Mouse (Mus musculus): ENCODE measurements at regions not wholly inside any gene's neighbourhood (a gene's known extent, or its start where the extent isn't known, plus 50 kb on each side); places are given as distances from the start of the nearest gene placed in this dataset.

DNA sequence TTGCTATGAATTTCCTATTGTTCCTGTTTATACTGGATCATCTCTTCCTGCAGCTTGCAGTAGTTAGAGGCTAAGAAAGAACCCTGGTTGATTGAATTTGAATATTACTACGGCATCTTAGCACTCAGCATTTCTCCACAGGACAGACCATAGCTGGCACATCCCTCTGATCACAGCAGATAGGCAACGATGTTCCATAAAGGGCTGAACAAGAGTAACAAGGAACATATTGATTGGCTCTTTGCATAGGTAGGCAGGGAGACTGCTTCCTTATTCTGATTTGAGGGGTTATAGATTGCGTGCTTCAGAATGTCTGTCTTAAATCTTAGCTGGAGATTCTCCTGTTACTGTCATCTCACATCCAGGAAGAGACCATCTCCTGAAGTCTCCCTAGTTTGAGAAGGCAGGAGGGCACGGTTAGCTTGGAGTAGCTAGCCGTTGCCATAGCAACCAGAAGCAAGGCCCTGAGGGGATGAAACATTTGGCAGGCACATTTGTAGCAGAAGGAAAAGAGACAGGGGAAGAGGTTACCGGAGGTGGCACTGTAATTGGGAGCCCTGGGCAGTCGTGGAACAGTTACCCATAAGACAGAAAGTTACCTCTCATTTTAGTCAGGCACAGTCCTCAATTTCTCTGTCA lies 133.2 kb upstream of the Phyhipl start:
- Histone ChIP-seq H3K36me3 (ENCODE audit: control insufficient read depth, insufficient read depth, low read length) (no peaks in the 10 kb centered on the region), H3K4me1 (ENCODE audit: control insufficient read depth, insufficient read depth, low read length) (no peaks in the 10 kb centered on the region), H3K27me3 (replicated peaks; ENCODE audit: control insufficient read depth, insufficient read depth, low read length) (no peaks in the 10 kb centered on the region), H3K4me3 (ENCODE audit: insufficient read depth, low read depth, low read length) (no peak overlapping the region), H3K27ac (ENCODE audit: insufficient read depth, low read depth, low read length) (no peak overlapping the region)
- TF ChIP-seq CTCF (conservative IDR thresholded peaks at IDR 0.05; ENCODE audit: insufficient read depth, insufficient read length, low read depth, low read length) (no peak), POLR2A (IDR thresholded peaks at IDR 0.05; ENCODE audit: low read depth, low read length) (no peak)
- DNase-seq, result peak; percentile 35
- WGBS, result 59% methylated on average over 7 of the region's 7 CpGs

DNA sequence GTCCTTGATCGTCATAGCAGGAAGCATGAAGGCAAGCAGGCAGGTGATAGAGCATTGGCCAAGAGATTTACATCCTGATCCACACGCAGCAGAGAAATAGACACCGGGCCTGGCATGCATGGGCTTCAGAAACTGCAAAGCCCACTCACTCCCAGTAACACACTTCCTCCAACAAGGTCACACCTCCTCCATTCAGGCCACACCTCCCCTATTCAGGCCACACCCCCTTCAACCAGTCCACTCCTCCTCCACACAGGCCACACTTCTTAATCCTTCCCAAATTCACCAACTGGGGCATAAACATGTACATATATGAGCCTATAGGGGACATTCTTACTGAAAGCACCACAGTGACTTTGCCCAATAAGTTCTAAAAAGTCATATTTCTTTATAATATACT lies 125.3 kb upstream of the Phyhipl start:
- DNase-seq, result no peak
- no peak overlapping the region for H3K4me3 ChIP-seq (ENCODE audit: insufficient read depth, low read depth, low read length)
- H3K4me1 ChIP-seq (ENCODE audit: control insufficient read depth, insufficient read depth, low read length), result no peaks in the 10 kb centered on the region
- WGBS, result 99% methylated on average over 3 of the region's 3 CpGs
- H3K36me3 ChIP-seq (ENCODE audit: control insufficient read depth, insufficient read depth, low read length), result no peaks in the 10 kb centered on the region
- no peaks in the 10 kb centered on the region for H3K27me3 ChIP-seq (replicated peaks; ENCODE audit: control insufficient read depth, insufficient read depth, low read length)
- no peak for TF ChIP-seq CTCF (conservative IDR thresholded peaks at IDR 0.05; ENCODE audit: insufficient read depth, insufficient read length, low read depth, low read length)
- no peak for TF ChIP-seq POLR2A (IDR thresholded peaks at IDR 0.05; ENCODE audit: low read depth, low read length)
- H3K27ac ChIP-seq (ENCODE audit: insufficient read depth, low read depth, low read length), result no peak overlapping the region

DNA sequence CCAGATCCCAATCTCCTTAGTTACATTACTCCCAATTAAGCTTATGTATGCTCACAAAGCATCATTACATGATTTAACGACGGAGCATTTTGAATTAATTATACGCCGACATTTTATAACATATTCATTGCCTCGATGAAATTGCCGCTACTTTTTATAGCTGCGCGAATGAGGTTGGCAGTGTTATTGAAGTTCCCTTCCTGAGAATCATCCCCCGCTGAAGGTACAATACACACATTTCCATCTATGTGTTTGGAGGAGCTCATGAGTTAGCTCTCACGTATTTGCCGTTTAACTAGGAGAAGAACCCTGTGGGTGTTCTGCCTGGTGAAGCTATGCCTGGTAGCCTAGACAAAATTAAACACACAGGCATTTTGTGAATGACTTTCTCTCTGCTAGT lies 122.8 kb upstream of the Phyhipl start:
- 91% methylated on average over 11 of the region's 11 CpGs for WGBS
- no peak overlapping the region for H3K4me3 ChIP-seq (ENCODE audit: insufficient read depth, low read depth, low read length)
- no peaks in the 10 kb centered on the region for H3K36me3 ChIP-seq (ENCODE audit: control insufficient read depth, insufficient read depth, low read length)
- no peaks in the 10 kb centered on the region for H3K4me1 ChIP-seq (ENCODE audit: control insufficient read depth, insufficient read depth, low read length)
- H3K27me3 ChIP-seq (replicated peaks; ENCODE audit: control insufficient read depth, insufficient read depth, low read length), result no peaks in the 10 kb centered on the region
- no peak overlapping the region for H3K27ac ChIP-seq (ENCODE audit: insufficient read depth, low read depth, low read length)
- no peak for DNase-seq
- TF ChIP-seq CTCF (conservative IDR thresholded peaks at IDR 0.05; ENCODE audit: insufficient read depth, insufficient read length, low read depth, low read length), result no peak
- TF ChIP-seq POLR2A (IDR thresholded peaks at IDR 0.05; ENCODE audit: low read depth, low read length), result no peak

DNA sequence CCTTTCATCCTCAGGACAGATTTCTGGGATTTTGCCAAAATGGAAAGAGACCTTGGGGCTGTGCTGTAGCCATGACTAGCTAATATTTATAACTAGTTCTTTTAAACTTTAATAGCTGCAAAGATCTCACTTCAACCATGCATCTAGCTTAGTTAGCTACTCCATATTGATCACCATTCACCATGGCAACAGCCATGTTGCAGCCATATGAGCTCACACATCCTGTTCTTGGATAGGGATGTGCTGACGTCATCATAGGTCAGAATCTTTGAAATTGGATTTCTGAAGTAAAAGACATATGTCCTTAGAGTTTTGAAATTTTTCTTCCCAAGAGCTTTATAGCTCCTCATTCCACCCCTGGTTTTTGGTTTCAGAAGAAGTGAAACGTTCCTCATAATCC lies 118.8 kb upstream of the Phyhipl start:
- 78% methylated on average over 2 of the region's 2 CpGs for WGBS
- Histone ChIP-seq H3K4me1 (ENCODE audit: control insufficient read depth, insufficient read depth, low read length) (no peaks in the 10 kb centered on the region), H3K27ac (ENCODE audit: insufficient read depth, low read depth, low read length) (no peak overlapping the region), H3K36me3 (ENCODE audit: control insufficient read depth, insufficient read depth, low read length) (no peaks in the 10 kb centered on the region), H3K4me3 (ENCODE audit: insufficient read depth, low read depth, low read length) (no peak overlapping the region), H3K27me3 (replicated peaks; ENCODE audit: control insufficient read depth, insufficient read depth, low read length) (no peaks in the 10 kb centered on the region)
- TF ChIP-seq CTCF (conservative IDR thresholded peaks at IDR 0.05; ENCODE audit: insufficient read depth, insufficient read length, low read depth, low read length) (no peak), POLR2A (IDR thresholded peaks at IDR 0.05; ENCODE audit: low read depth, low read length) (no peak)
- DNase-seq, result no peak

DNA sequence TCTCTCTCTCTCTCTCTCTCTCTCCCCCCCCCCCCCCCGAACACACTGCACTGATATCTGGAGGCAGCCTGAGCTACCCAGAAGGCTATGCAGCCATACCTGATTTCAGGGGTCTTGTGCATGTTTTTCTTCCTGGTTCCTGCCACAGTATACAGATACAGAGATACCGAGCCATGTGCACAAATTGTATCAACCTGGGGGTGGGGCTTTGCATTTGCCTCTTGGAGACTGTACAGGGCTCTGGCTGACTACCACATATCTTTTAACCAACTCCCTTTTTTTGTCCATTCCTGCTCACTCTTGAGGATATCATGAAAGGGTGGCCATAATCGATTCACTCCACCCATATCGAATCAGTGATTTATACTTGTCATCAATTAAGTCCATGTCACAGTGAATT lies 118.4 kb upstream of the Phyhipl start:
- no peaks in the 10 kb centered on the region for H3K27me3 ChIP-seq (replicated peaks; ENCODE audit: control insufficient read depth, insufficient read depth, low read length)
- no peaks in the 10 kb centered on the region for H3K4me1 ChIP-seq (ENCODE audit: control insufficient read depth, insufficient read depth, low read length)
- 78% methylated on average over 4 of the region's 4 CpGs for WGBS
- no peak overlapping the region for H3K4me3 ChIP-seq (ENCODE audit: insufficient read depth, low read depth, low read length)
- H3K27ac ChIP-seq (ENCODE audit: insufficient read depth, low read depth, low read length), result no peak overlapping the region
- no peak for DNase-seq
- H3K36me3 ChIP-seq (ENCODE audit: control insufficient read depth, insufficient read depth, low read length), result no peaks in the 10 kb centered on the region
- TF ChIP-seq POLR2A (IDR thresholded peaks at IDR 0.05; ENCODE audit: low read depth, low read length), result no peak
- no peak for TF ChIP-seq CTCF (conservative IDR thresholded peaks at IDR 0.05; ENCODE audit: insufficient read depth, insufficient read length, low read depth, low read length)

DNA sequence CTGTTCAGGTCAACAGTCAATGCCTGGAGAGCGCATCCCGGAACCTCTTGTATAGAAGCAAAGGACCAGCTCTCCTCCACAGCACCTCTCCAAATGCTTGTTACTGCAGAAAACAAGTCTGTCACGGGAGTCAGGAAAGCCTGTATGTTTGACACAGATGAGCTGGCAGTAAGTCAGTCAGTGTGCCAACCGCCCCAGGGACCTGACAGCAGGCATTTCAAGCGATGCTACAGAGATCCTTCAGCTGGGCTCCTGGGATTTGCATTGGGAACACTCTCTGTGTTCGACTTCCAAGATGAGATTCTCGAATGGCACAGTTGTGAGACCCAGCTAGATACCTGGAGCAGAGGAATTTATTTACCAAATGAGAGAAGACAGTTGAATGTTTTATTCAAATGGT lies 111.7 kb upstream of the Phyhipl start:
- TF ChIP-seq CTCF (conservative IDR thresholded peaks at IDR 0.05; ENCODE audit: insufficient read depth, insufficient read length, low read depth, low read length) (no peak), POLR2A (IDR thresholded peaks at IDR 0.05; ENCODE audit: low read depth, low read length) (no peak)

DNA sequence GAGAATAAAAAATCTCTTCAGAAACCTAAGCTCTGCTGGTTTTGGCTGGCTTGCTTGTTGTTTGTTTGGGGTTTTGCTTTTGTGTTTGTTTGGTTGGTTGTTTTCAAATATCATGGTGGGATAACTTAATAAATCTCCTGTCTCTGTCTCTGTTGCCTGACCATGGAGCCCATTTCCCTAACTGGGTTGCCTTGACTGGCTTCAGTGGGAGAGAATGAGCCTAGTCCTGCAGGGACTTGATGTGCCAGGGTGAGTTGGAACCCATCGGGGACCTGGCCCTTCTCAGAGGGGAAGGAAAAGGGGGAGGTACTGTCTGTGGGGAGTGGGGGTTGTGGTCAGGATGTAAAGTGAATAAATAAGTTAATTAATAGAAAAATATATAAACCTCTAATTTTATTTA lies 111.1 kb upstream of the Phyhipl start:
- 76% methylated on average over 1 of the region's 1 CpGs for WGBS
- no peaks in the 10 kb centered on the region for H3K36me3 ChIP-seq (ENCODE audit: control insufficient read depth, insufficient read depth, low read length)
- no peak for TF ChIP-seq CTCF (conservative IDR thresholded peaks at IDR 0.05; ENCODE audit: insufficient read depth, insufficient read length, low read depth, low read length)
- no peak for TF ChIP-seq POLR2A (IDR thresholded peaks at IDR 0.05; ENCODE audit: low read depth, low read length)

More for the DNA sequence above, 111.7 kb upstream of the Phyhipl start:
- no peak overlapping the region for H3K27ac ChIP-seq (ENCODE audit: insufficient read depth, low read depth, low read length)
- 87% methylated on average over 7 of the region's 7 CpGs for WGBS
- no peaks in the 10 kb centered on the region for H3K4me1 ChIP-seq (ENCODE audit: control insufficient read depth, insufficient read depth, low read length)
- no peak overlapping the region for H3K4me3 ChIP-seq (ENCODE audit: insufficient read depth, low read depth, low read length)
- H3K27me3 ChIP-seq (replicated peaks; ENCODE audit: control insufficient read depth, insufficient read depth, low read length), result no peaks in the 10 kb centered on the region; the same call in 1 of the 2 replicates
- no peak for DNase-seq
- H3K36me3 ChIP-seq (ENCODE audit: control insufficient read depth, insufficient read depth, low read length), result no peaks in the 10 kb centered on the region

More for the DNA sequence above, 111.1 kb upstream of the Phyhipl start:
- no peak overlapping the region for H3K27ac ChIP-seq (ENCODE audit: insufficient read depth, low read depth, low read length)
- no peaks in the 10 kb centered on the region for H3K4me1 ChIP-seq (ENCODE audit: control insufficient read depth, insufficient read depth, low read length)
- H3K4me3 ChIP-seq (ENCODE audit: insufficient read depth, low read depth, low read length), result no peak overlapping the region
- no peak for DNase-seq
- H3K27me3 ChIP-seq (replicated peaks; ENCODE audit: control insufficient read depth, insufficient read depth, low read length), result no peaks in the 10 kb centered on the region; the same call in 1 of the 2 replicates
